Mouse (Mus musculus): Measurements from ENCODE around the gene Hrh1. TPM values are rescaled to one million over a fixed set of nuclear protein-coding genes. Genes with fewer than 3 reads are reported as not detected.
"Not testable (repeated sequence)": the region's sequence is repeated elsewhere in the genome, so short reads cannot be mapped to it uniquely, and the experiment has no call there.

Gene Hrh1
- polyA plus RNA-seq, 1 experiment from 2014 or later = not detected

DNA sequence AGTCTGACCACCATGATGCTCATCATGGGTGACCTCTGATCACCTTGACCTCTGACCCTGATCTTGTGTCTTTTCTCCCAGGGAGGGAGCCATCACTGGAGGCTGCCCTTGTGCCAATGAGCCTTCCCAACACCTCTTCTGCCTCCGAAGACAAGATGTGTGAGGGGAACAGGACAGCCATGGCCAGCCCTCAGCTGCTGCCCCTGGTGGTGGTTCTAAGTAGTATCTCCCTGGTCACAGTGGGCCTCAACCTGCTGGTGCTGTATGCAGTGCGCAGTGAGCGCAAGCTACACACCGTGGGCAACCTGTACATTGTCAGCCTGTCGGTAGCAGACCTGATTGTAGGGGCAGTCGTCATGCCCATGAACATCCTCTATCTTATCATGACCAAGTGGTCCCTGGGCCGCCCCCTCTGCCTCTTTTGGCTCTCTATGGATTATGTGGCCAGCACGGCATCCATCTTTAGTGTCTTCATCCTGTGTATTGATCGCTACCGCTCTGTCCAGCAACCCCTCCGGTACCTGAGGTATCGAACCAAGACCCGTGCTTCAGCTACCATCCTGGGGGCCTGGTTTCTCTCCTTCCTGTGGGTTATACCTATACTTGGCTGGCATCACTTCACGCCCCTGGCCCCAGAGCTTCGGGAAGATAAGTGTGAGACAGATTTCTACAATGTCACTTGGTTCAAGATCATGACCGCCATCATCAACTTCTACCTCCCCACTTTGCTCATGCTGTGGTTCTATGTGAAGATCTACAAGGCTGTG, 82.1 kb downstream of the Hrh1 start:
- Histone ChIP-seq H3K27me3 (ENCODE audit: low read depth, poor library complexity, severe bottlenecking) (0 out of 2 replicates have a peak, but pooled peaks cover 7% of the 10 kb centered on the region), H3K36me3 (no peaks in the 10 kb centered on the region), H3K4me1 (no peaks in the 10 kb centered on the region), H3K4me3 (no peak overlapping the region), H3K27ac (no peak overlapping the region), H3K9me3 (replicated peaks) (no peaks in the 10 kb centered on the region)
- no peak for DNase-seq (ENCODE audit: low spot score)
- 92% methylated on average over 16 of the region's 16 CpGs for WGBS

DNA sequence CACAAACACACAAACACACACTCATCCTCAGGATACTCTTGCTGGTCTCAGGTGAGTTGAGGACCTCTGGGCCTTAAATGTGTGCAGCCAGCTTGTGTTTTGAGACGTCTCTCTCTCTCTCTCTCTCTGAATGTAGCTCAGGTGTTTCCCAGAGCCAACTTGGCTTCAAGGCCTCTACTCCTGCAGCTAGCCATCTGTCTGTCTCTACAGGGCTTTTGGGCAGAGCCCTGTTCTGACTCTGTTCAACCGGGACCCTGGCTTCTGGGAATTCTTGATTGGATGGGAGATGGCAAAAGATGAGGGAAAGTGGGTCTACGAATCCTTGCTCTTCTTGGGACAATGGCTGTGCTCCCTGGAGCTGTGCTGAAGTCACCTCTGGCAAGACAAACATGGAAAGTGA, 91.6 kb downstream of the Hrh1 start:
- Histone ChIP-seq H3K4me1 (no peaks in the 10 kb centered on the region), H3K4me3 (no peak overlapping the region), H3K9me3 (replicated peaks) (no peaks in the 10 kb centered on the region), H3K27ac (no peak overlapping the region), H3K36me3 (no peaks in the 10 kb centered on the region), H3K27me3 (ENCODE audit: low read depth, poor library complexity, severe bottlenecking) (peaks cover 9% of the 10 kb centered on the region; the same call in 1 of the 2 replicates)
- DNase-seq (ENCODE audit: low spot score) = no peak
- 85% methylated on average over 3 of the region's 3 CpGs for WGBS

DNA sequence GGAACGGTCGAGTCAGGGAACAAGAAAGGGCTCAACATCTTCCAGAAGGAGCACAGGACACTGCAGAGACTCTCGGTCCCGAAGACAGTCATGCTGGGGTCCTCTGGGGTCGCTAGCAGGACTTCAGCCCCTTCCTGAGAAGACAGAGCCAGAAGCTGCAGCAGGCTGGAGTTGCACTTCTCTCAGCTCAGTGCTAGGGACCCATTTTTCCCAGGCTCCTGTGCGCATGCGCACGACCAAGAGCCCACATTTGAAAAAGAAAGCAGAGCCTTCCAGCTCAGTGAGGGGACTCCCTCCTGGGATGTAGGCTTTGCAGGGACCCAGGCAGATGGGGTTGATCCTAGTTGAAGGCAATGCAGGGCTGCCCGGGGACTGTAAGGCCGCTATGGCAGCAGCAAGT, 94.9 kb downstream of the Hrh1 start:
- DNase-seq (ENCODE audit: low spot score); H3K36me3 ChIP-seq; H3K9me3 ChIP-seq (replicated peaks); H3K4me1 ChIP-seq; H3K27ac ChIP-seq; H3K4me3 ChIP-seq; H3K27me3 ChIP-seq (ENCODE audit: low read depth, poor library complexity, severe bottlenecking): not testable (repeated sequence)
- 62% methylated on average over 10 of the region's 10 CpGs for WGBS

DNA sequence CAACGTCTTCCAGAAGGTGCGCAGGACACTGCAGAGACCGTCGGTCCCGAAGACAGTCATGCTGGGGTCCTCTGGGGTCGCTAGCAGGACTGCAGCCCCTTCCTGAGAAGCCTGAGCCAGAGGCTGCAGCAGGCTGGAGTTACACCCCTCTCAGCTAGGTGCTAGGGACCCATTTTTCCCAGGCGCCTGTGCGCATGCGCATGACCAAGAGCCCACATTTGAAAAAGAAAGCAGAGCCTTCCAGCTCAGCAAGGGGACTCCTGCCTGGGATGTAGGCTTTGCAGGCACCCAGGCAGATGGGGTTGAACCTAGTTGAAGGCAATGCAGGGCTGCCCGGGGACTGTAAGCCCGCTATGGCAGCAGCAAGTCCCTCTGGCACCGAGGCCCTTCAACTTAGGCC, 97.3 kb downstream of the Hrh1 start:
- not testable (repeated sequence) for H3K27me3 ChIP-seq (ENCODE audit: low read depth, poor library complexity, severe bottlenecking); H3K27ac ChIP-seq; H3K9me3 ChIP-seq (replicated peaks); H3K4me1 ChIP-seq; H3K36me3 ChIP-seq; H3K4me3 ChIP-seq
- peak; percentile 37 for DNase-seq (ENCODE audit: low spot score)
- 23% methylated on average over 11 of the region's 12 CpGs for WGBS

DNA sequence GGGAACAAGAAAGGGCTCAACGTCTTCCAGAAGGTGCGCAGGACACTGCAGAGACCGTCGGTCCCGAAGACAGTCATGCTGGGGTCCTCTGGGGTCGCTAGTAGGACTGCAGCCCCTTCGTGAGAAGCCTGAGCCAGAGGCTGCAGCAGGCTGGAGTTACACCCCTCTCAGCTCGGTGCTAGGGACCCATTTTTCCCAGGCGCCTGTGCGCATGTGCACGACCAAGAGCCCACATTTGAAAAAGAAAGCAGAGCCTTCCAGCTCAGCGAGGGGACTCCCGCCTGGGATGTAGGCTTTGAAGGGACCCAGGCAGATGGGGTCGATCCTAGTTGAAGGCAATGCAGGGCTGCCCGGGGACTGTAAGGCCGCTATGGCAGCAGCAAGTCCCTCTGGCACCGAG, 116.3 kb downstream of the Hrh1 start:
- H3K4me1 ChIP-seq; DNase-seq (ENCODE audit: low spot score); H3K36me3 ChIP-seq; H3K27ac ChIP-seq; H3K4me3 ChIP-seq; H3K9me3 ChIP-seq (replicated peaks); H3K27me3 ChIP-seq (ENCODE audit: low read depth, poor library complexity, severe bottlenecking): not testable (repeated sequence)
- 17% methylated on average over 16 of the region's 17 CpGs for WGBS

- not testable (repeated sequence) for DNase-seq (ENCODE audit: low spot score); H3K27me3 ChIP-seq (ENCODE audit: low read depth, poor library complexity, severe bottlenecking); H3K36me3 ChIP-seq; H3K4me3 ChIP-seq; H3K9me3 ChIP-seq (replicated peaks); H3K4me1 ChIP-seq; H3K27ac ChIP-seq
- WGBS = 7% methylated on average over 5 of the region's 12 CpGs
These were observed 131.0 kb downstream of the Hrh1 start for GRCm38 (mm10) chr6:114528709-114529108.

Other genes with a start within 250 kb of the Hrh1 start
- not detected in 2 replicates for gene Slc6a1, start 115.3 kb upstream of the Hrh1 start, polyA plus RNA-seq (2016; fragmentation: Nextera tagmentation; extraction: Ambion mirVana)
- 19.4 and 21.0 TPM in 2 replicates for gene Atg7, start 245.2 kb downstream of the Hrh1 start, polyA plus RNA-seq (2016; fragmentation: Nextera tagmentation; extraction: Ambion mirVana)